Mouse (Mus musculus) limb, embryonic 13.5 days (tissue): ENCODE results near the gene Hcn2. TPM values are rescaled to one million over a fixed set of nuclear protein-coding genes. Genes with fewer than 3 reads are reported as not detected.
"Not testable (repeated sequence)": the region's sequence is repeated elsewhere in the genome, so short reads cannot be mapped to it uniquely, and the experiment has no call there.

ENCODE experiments used
- ATAC-seq: fragments of 200-750 bp; cut with Nextera tagmentation; 2 replicates; pipeline ENCODE4 v1.8.0; 2017; ENCODE audit warnings: low read depth, moderate number of reproducible peaks, moderate TSS enrichment; ENCODE audit not compliant: low FRiP score
- H3K27ac ChIP-seq: fragments of 300-500 bp; sonication (generic); 2 replicates; pipeline ENCODE4 v1.5.1; 2015; ENCODE audit warnings: inconsistent platforms, mild to moderate bottlenecking, moderate library complexity
- H3K27me3 ChIP-seq: fragments of 300-500 bp; sonication (generic); 2 replicates; pipeline ENCODE4 v1.6.1; 2015; ENCODE audit warnings: mild to moderate bottlenecking, inconsistent platforms
- H3K36me3 ChIP-seq: fragments of 300-500 bp; sonication (generic); 2 replicates; pipeline ENCODE4 v1.6.1; 2015; ENCODE audit warnings: inconsistent platforms, mild to moderate bottlenecking, moderate library complexity
- H3K4me1 ChIP-seq: fragments of 300-500 bp; sonication (generic); 2 replicates; pipeline ENCODE4 v1.6.1; 2015; ENCODE audit warnings: inconsistent platforms
- H3K4me2 ChIP-seq: fragments of 300-500 bp; sonication (generic); replicated peaks from 2 replicates; pipeline ENCODE4 v1.6.1; 2015; ENCODE audit warnings: inconsistent platforms, mild to moderate bottlenecking, moderate library complexity
- H3K4me3 ChIP-seq: fragments of 300-500 bp; sonication (generic); 2 replicates; pipeline ENCODE4 v1.5.1; 2015; ENCODE audit warnings: moderate library complexity, mild to moderate bottlenecking, inconsistent platforms
- H3K9ac ChIP-seq: fragments of 300-500 bp; sonication (generic); 2 replicates; pipeline ENCODE4 v1.6.1; 2015; ENCODE audit warnings: mild to moderate bottlenecking, inconsistent platforms
- H3K9me3 ChIP-seq: fragments of 300-500 bp; sonication (generic); 2 replicates; pipeline ENCODE4 v1.6.1; 2016; ENCODE audit warnings: inconsistent platforms
- WGBS: fragments of 180-500 bp; shearing (Covaris S2); methylation state at CpG from one replicate; pipeline ENCODE4 v1.1.7; 2015; 5-methylcytosine and 5-hydroxymethylcytosine counted together
- polyA plus RNA-seq: library from polyadenylated mRNA; unstranded; fragments of >200 nt; fragmentation: Nextera tagmentation; extraction: Ambion mirVana; gene quantifications from 2 replicates; pipeline ENCODE4 v1.2.1, GENCODE M21; 2015

Gene Hcn2
- polyA plus RNA-seq, 1 experiment from 2014 or later, result not detected

DNA sequence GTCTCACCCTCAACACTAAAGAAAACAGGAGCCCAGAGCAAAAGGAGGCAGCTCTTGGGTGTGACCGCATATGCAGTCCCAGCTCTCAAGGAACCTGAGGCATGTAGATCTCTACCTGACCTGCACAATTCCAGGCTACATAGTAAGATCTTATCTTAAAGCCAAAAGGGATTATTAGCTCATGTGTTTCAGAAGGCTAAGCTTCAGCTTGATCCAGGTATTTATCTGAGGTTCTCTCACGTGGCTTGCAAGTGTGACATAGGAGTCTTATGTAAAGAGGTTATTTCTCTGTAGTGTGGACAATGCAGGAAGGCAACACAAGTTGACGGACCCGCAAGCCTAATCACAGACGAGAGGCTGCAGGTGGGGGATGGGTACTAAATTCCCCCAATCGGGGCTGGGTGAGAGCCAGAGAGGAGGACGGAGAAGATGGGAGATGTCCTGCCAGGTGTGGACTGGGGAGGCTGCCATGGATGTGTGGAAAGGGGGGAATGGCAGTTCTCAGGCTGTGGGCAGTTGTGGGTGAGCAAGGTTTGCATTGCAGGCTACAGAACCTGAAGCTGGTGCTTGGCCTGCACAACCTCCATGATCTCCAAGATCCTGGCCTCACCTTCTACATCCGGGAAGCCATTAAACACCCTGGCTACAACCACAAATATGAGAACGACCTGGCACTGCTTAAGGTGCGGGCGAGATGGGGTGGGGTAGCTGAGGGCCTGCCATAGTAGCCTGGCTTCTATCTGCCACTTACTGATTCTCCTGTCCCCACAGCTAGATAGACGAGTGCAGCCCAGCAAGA is 22.7 kb upstream of the Hcn2 start:
- ATAC-seq, result no peak
- Histone ChIP-seq H3K27me3 (no peaks in the 10 kb centered on the region), H3K9me3 (no peaks in the 10 kb centered on the region), H3K9ac (peak overlapping the region; percentile 48), H3K27ac (peak overlapping the region; percentile 81), H3K36me3 (peaks cover 7% of the 10 kb centered on the region), H3K4me2 (no peak overlapping the region), H3K4me1 (peaks cover 38% of the 10 kb centered on the region), H3K4me3 (no peak overlapping the region)
- 75% methylated on average over 12 of the region's 12 CpGs for WGBS

- H3K36me3 ChIP-seq, result peaks cover 2% of the 10 kb centered on the region
- peaks cover 38% of the 10 kb centered on the region for H3K4me1 ChIP-seq
- no peak overlapping the region for H3K4me2 ChIP-seq
- peak overlapping the region; percentile 81 for H3K27ac ChIP-seq
- peak overlapping the region; percentile 48 for H3K9ac ChIP-seq
- no peaks in the 10 kb centered on the region for H3K9me3 ChIP-seq
- no peaks in the 10 kb centered on the region for H3K27me3 ChIP-seq
- ATAC-seq, result no peak
- 68% methylated on average over 6 of the region's 6 CpGs for WGBS
- no peak overlapping the region for H3K4me3 ChIP-seq
Observed at GRCm38 (mm10) chr10:79694379-79694655, 22.1 kb upstream of the Hcn2 start.

- Histone ChIP-seq H3K27me3 (no peaks in the 10 kb centered on the region), H3K4me1 (peaks cover 38% of the 10 kb centered on the region), H3K9me3 (no peaks in the 10 kb centered on the region), H3K4me2 (peak overlapping the region; percentile 39), H3K9ac (peak overlapping the region; percentile 52; the same call in 1 of the 2 replicates), H3K27ac (peak overlapping the region; percentile 81), H3K4me3 (no peak overlapping the region), H3K36me3 (no peaks in the 10 kb centered on the region)
- WGBS, result 57% methylated on average over 13 of the region's 13 CpGs
- ATAC-seq, result 0 out of 2 replicates have a peak, but pooled peaks have one; percentile 20
Observed at GRCm38 (mm10) chr10:79695231-79696128, 21.0 kb upstream of the Hcn2 start.

DNA sequence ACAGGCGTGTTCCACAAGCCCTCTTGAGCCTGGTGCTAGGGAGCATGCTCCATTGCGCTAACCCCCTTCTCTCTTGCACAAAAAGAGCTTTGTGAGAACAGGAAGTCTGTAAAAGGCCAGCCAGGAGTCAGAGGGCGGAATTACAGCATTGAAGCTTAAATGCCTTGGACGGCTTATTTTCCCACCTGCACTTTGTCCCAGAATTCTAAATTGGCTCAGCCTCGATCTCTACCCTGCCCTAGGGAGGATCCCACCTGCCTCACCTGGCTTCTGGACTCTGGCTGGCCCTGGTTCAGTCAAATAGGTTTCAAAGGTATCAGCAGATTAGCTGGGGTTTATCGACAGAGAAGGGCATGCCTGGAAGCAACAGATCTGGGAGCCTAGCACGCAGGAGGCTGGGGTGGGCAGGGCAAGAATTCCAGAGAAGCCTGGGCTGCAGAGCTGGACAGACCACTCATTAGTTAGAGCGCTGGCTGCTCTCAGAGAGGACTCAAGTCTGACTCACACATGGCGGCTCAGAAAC is 20.2 kb upstream of the Hcn2 start:
- Histone ChIP-seq H3K27ac (peak overlapping the region; percentile 81), H3K27me3 (no peaks in the 10 kb centered on the region), H3K9ac (peak overlapping the region; percentile 52), H3K36me3 (no peaks in the 10 kb centered on the region), H3K4me3 (0 out of 2 replicates have a peak overlapping the region, but pooled peaks have one; percentile 8), H3K4me1 (peaks cover 44% of the 10 kb centered on the region), H3K4me2 (peak overlapping the region; percentile 39), H3K9me3 (no peaks in the 10 kb centered on the region)
- ATAC-seq, result peak; percentile 66
- WGBS, result 35% methylated on average over 9 of the region's 9 CpGs

GRCm38 (mm10) chr10:79697916-79698315 is 18.5 kb upstream of the Hcn2 start:
- no peak overlapping the region for H3K9ac ChIP-seq
- WGBS, result 71% methylated on average over 6 of the region's 6 CpGs
- no peak overlapping the region for H3K4me2 ChIP-seq
- ATAC-seq, result no peak
- H3K9me3 ChIP-seq, result no peaks in the 10 kb centered on the region
- no peaks in the 10 kb centered on the region for H3K36me3 ChIP-seq
- H3K4me1 ChIP-seq, result peaks cover 51% of the 10 kb centered on the region
- no peak overlapping the region for H3K4me3 ChIP-seq
- H3K27me3 ChIP-seq, result no peaks in the 10 kb centered on the region
- H3K27ac ChIP-seq, result no peak overlapping the region

- Histone ChIP-seq H3K4me2 (no peak overlapping the region), H3K27ac (no peak overlapping the region), H3K27me3 (no peaks in the 10 kb centered on the region), H3K36me3 (no peaks in the 10 kb centered on the region), H3K9me3 (no peaks in the 10 kb centered on the region), H3K4me3 (no peak overlapping the region), H3K9ac (no peak overlapping the region), H3K4me1 (peaks cover 51% of the 10 kb centered on the region)
- 88% methylated on average over 6 of the region's 6 CpGs for WGBS
- ATAC-seq, result no peak
Observed at GRCm38 (mm10) chr10:79698459-79698858, 18.0 kb upstream of the Hcn2 start.

- peak overlapping the region; percentile 28; the same call in 1 of the 2 replicates for H3K27ac ChIP-seq
- whole genome bisulfite sequencing, result 38% methylated on average over 7 of the region's 7 CpGs
Observed at GRCm38 (mm10) chr10:79700676-79701075, 15.8 kb upstream of the Hcn2 start.

GRCm38 (mm10) chr10:79701443-79702129 is 14.8 kb upstream of the Hcn2 start:
- H3K4me2 ChIP-seq, result no peak overlapping the region
- no peaks in the 10 kb centered on the region for H3K27me3 ChIP-seq
- no peak for ATAC-seq
- H3K4me3 ChIP-seq, result no peak overlapping the region
- peak overlapping the region; percentile 33; the same call in 1 of the 2 replicates for H3K27ac ChIP-seq
- H3K36me3 ChIP-seq, result peaks cover 7% of the 10 kb centered on the region
- H3K9ac ChIP-seq, result 0 out of 2 replicates have a peak overlapping the region, but pooled peaks have one; percentile 25
- WGBS, result 50% methylated on average over 10 of the region's 10 CpGs
- no peaks in the 10 kb centered on the region for H3K9me3 ChIP-seq
- peaks cover 43% of the 10 kb centered on the region for H3K4me1 ChIP-seq

More at GRCm38 (mm10) chr10:79700676-79701075, 15.8 kb upstream of the Hcn2 start:
- ATAC-seq, result no peak
- peak overlapping the region; percentile 25; the same call in 1 of the 2 replicates for H3K9ac ChIP-seq
- H3K36me3 ChIP-seq, result no peaks in the 10 kb centered on the region
- H3K4me3 ChIP-seq, result no peak overlapping the region
- no peak overlapping the region for H3K4me2 ChIP-seq
- no peaks in the 10 kb centered on the region for H3K9me3 ChIP-seq
- no peaks in the 10 kb centered on the region for H3K27me3 ChIP-seq
- peaks cover 43% of the 10 kb centered on the region for H3K4me1 ChIP-seq

- H3K4me1 ChIP-seq, result peaks cover 44% of the 10 kb centered on the region
- not testable (repeated sequence) for H3K27ac ChIP-seq, H3K9me3 ChIP-seq, H3K27me3 ChIP-seq, ATAC-seq, H3K4me2 ChIP-seq, H3K4me3 ChIP-seq, H3K9ac ChIP-seq
- peaks cover 21% of the 10 kb centered on the region for H3K36me3 ChIP-seq
- 80% methylated on average over 4 of the region's 4 CpGs for WGBS
Observed at GRCm38 (mm10) chr10:79702970-79703369, 13.5 kb upstream of the Hcn2 start.

DNA sequence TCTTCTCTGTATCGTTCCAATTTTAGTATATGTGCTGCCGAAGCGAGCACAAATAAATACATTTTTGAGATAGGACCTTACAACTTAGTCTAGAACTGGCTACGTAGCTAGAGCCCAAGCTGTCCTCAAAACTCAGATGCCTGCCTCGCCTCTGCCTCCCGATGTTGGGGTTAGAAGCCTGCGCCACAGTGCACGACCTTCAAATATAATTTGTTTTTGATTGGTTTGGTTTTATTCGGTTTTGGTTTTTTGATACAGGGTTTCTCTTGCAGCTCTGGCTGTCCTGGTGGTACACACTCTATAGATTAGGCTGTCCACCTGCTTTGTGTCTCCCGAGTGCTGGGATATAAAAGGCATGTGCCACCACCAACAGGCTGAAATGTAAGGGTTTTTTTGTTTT is 12.9 kb upstream of the Hcn2 start:
- no peak for ATAC-seq
- WGBS, result 83% methylated on average over 10 of the region's 10 CpGs
- H3K27ac ChIP-seq, result no peak overlapping the region

DNA sequence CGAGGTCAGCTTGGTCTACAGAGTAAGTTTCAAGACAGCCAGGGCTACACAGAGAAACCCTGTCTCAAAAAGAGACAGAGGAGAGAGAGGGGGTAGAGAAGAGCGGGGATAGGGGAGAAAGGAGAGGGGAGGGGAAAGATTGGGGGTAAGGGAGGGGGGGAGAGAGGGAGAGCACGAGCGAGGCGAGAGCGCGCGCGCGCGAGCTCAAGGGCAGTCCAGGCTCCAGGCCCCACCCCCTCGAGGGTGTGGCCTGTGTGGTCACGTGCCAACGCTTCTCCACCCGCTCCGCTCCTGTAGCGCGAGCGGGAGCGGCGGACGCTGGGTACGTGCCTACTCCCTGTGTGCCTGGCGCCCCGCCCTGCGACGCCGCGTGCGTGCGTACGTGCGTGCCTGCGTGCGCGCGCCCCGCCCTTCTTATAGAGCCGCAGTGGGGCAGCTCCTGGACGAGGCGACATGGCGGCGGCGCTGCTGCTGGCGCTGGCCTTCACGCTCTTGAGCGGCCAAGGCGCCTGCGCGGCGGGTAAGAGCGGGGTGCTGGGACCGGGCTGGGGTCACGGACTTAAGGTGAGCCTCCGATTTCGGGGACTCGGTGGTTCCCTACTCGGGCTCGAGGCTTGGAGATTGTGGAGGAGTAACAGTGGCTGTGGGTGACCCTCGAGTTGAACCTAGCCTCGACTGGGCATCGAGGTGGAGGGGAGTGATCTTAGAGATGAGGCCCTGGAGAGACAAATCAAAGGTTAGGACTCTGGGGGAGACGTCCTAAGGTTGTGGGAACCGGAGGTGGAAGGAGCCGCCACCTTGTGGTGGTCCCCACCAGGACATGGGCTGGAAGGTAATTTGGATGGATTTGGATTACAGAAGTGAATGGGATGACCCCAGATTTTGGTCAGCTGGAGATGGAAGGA is 12.1 kb upstream of the Hcn2 start, which contains the start of gene Bsg:
TSS of gene Bsg (plus strand) at position 427 of the 905 bp plus-strand sequence.
- Histone ChIP-seq H3K36me3 (peaks cover 31% of the 10 kb centered on the region), H3K4me2 (peak within 1 kb of the TSS; percentile 98), H3K4me1 (peaks cover 43% of the 10 kb centered on the region), H3K9me3 (no peaks in the 10 kb centered on the region), H3K4me3 (peak within 1 kb of the TSS; percentile 78), H3K27ac (peak within 1 kb of the TSS; percentile 79), H3K9ac (peak within 1 kb of the TSS; percentile 90), H3K27me3 (no peaks in the 10 kb centered on the region)
- under 1% methylated on average over 62 of the region's 65 CpGs for WGBS
- ATAC-seq, result peak; percentile 95

More for the DNA sequence above, 12.9 kb upstream of the Hcn2 start:
- Histone ChIP-seq H3K36me3 (peaks cover 23% of the 10 kb centered on the region), H3K4me1 (peaks cover 43% of the 10 kb centered on the region), H3K9ac (peak overlapping the region; percentile 27; the same call in 1 of the 2 replicates), H3K4me3 (peak overlapping the region; percentile 78), H3K27me3 (no peaks in the 10 kb centered on the region), H3K9me3 (no peaks in the 10 kb centered on the region), H3K4me2 (peak overlapping the region; percentile 98)
